Mouse (Mus musculus) brain, adult 10 weeks (tissue): ENCODE results near the gene Malrd1. TPM values are rescaled to one million over a fixed set of nuclear protein-coding genes. Genes with fewer than 3 reads are reported as not detected.

Experiments used
- polyA plus RNA-seq: library from polyadenylated mRNA; stranded (reverse); fragments of 350-450 nt; fragmentation: Illumina TruSeq; extraction: RNeasy Lipid Tissue Mini Kit (QIAGEN cat#74804); gene quantifications from one replicate; pipeline ENCODE4 v1.2.3, GENCODE M21; 2015; ENCODE audit warnings: low read depth, low replicate concordance

Malrd1 gene
- not detected for polyA plus RNA-seq

GRCm38 (mm10) chr2:15526241-15526924, at the start of gene Malrd1:
Malrd1 (plus strand) TSS chr2:15526479.

